In the genomic region with DNA sequence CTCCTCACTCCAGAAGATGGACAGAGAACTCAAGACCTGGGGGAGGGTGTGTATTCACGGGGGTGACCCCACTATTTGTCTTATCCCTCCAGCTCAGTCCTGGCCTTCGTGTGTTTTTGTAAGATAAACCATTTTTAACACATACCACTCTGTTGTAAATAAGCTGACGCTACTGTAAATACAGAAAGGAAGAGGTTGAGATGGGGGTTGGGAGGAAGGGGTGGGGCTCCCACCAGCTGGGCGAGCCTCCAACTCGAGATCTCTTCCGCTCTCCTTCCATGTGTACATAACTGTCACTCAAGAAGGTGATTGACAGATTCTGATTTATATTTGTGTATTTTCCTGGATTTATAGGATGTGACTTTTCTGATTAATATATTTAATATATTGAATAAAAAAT, we compare ENCODE assay signal across 18 mouse cellular contexts. TPM values are rescaled to one million over a fixed set of nuclear protein-coding genes. Genes with fewer than 3 reads are reported as not detected.
DNase-seq lines count a peak whose midpoint lies in the region; ATAC-seq and TF ChIP-seq lines count a peak whose summit lies in the region.
"Had no signal": no experiment of that assay in that cellular context is flagged by ENCODE, and none has a peak within 500 bp of the region (broad histone marks: within the 10 kb centered on the region; RNA-seq: fewer than 3 reads in every experiment).

No protein-coding gene starts in this region.

- H3K36me3 ChIP-seq in lung, postnatal 0 days (ENCODE audit: insufficient read depth, low read length): peaks cover 25% of the 10 kb centered on the region; the same call in 1 of the 2 replicates
- H3K36me3 ChIP-seq: G1E had no signal

- WGBS in lung, postnatal 0 days: 22% methylated on average over 6 of the region's 6 CpGs

- TF ChIP-seq CTCF in lung, postnatal 0 days (IDR thresholded peaks at IDR 0.05): no peak

- no peaks in the 10 kb centered on the region for H3K4me1 ChIP-seq in lung, postnatal 0 days (ENCODE audit: insufficient read depth, low read depth, low read length)
- H3K4me1 ChIP-seq: hindbrain, embryonic 15.5 days had no signal

- peak; percentile 1 for DNase-seq in adrenal gland, adult 2 months
- DNase-seq in adrenal gland, postnatal 10 days: no peak
- DNase-seq in lung, postnatal 0 days (ENCODE audit: low spot score): no peak
- no peak for DNase-seq in lung, postnatal 14 days
- peak; percentile 66 for DNase-seq in R1 (ENCODE audit: low read depth, low spot score)
- no peak for DNase-seq in ovary, postnatal 10 days (ENCODE audit: low spot score)
- no peak for DNase-seq in left cerebral cortex, adult 18-20 months (ENCODE audit: low spot score in 2 of 2)
- DNase-seq: adrenal gland, postnatal 36 days; B cell, adult 2 months; cerebellum, adult 9-10 months; cerebellum, postnatal 25 days; gastrocnemius, postnatal 14 days; heart, postnatal 36 days had no signal

- no peak overlapping the region for H3K9ac ChIP-seq in lung, postnatal 0 days (replicated peaks; ENCODE audit: low read depth)
- H3K9ac ChIP-seq: embryonic facial prominence, embryonic 12.5 days; heart, embryonic 13.5 days; hindbrain, embryonic 15.5 days had no signal

- no peak overlapping the region for H3K4me2 ChIP-seq in lung, postnatal 0 days (replicated peaks; ENCODE audit: low read depth, low read length)
- H3K4me2 ChIP-seq: embryonic facial prominence, embryonic 12.5 days; heart, embryonic 13.5 days; hindbrain, embryonic 15.5 days had no signal

- peak; percentile 30; the same call in 1 of the 2 replicates for ATAC-seq in lung, postnatal 0 days
- ATAC-seq: forebrain, embryonic 16.5 days had no signal

- no peaks in the 10 kb centered on the region for H3K9me3 ChIP-seq in lung, postnatal 0 days (ENCODE audit: low read length)
- H3K9me3 ChIP-seq: embryonic facial prominence, embryonic 12.5 days; heart, embryonic 13.5 days; hindbrain, embryonic 15.5 days had no signal

- no peaks in the 10 kb centered on the region for H3K27me3 ChIP-seq in lung, postnatal 0 days (replicated peaks; ENCODE audit: insufficient read depth, low read length)
- H3K27me3 ChIP-seq: embryonic facial prominence, embryonic 12.5 days; heart, embryonic 13.5 days; hindbrain, embryonic 15.5 days had no signal

- H3K4me3 ChIP-seq in lung, postnatal 0 days (ENCODE audit: low read depth, low read length): no peak overlapping the region
- H3K4me3 ChIP-seq: embryonic facial prominence, embryonic 12.5 days; heart, embryonic 13.5 days; hindbrain, embryonic 15.5 days had no signal

- TF ChIP-seq EP300 in lung, postnatal 0 days (IDR thresholded peaks at IDR 0.05): peak; percentile 80

- H3K27ac ChIP-seq in lung, postnatal 0 days (ENCODE audit: low read length): no peak overlapping the region
- H3K27ac ChIP-seq: embryonic facial prominence, embryonic 12.5 days; heart, embryonic 13.5 days; hindbrain, embryonic 15.5 days had no signal

RNA-seq across cellular contexts. Expression of a gene that starts 9.7 kb away (rescaled TPM):
- total RNA-seq in adrenal gland, adult 2 months (2021): 10 to 100 TPM; 38.6 to 58.8 TPM
- 31.9 and 35.4 TPM in 2 replicates for polyA plus RNA-seq in adrenal gland, adult 2 months (2012; rRNA removed)
- total RNA-seq in adrenal gland, postnatal 10 days (2021): 100 to 1,000 TPM in 1 of 2 experiments, 10 to 100 TPM in 1; 36.6 to 103 TPM
- polyA plus RNA-seq in lung, postnatal 0 days (2015; fragmentation: Nextera tagmentation; extraction: Ambion mirVana): 73.1 and 74.2 TPM in 2 replicates
- 10 to 100 TPM; 45.5 to 53.6 TPM for total RNA-seq in left cerebral cortex, adult 18-20 months (2021)

RNA-seq across cellular contexts. Expression of a gene that starts 18.6 kb away (rescaled TPM):
- under 1 TPM; 0.40 to 0.52 TPM for total RNA-seq in adrenal gland, adult 2 months (2021)
- 1.4 and 2.0 TPM in 2 replicates for polyA plus RNA-seq in adrenal gland, adult 2 months (2012; rRNA removed)
- 1 to 10 TPM; 1.0 to 2.4 TPM for total RNA-seq in adrenal gland, postnatal 10 days (2021)
- 74.9 and 82.4 TPM in 2 replicates for polyA plus RNA-seq in lung, postnatal 0 days (2015; fragmentation: Nextera tagmentation; extraction: Ambion mirVana)
- under 1 TPM; 0.40 to 0.42 TPM for total RNA-seq in left cerebral cortex, adult 18-20 months (2021)
- total RNA-seq: G1E had no signal
- polyA plus RNA-seq: G1E; hindbrain, embryonic 15.5 days had no signal

RNA-seq across cellular contexts. Expression of a gene that starts 20.3 kb away (rescaled TPM):
- total RNA-seq in adrenal gland, adult 2 months (2021): 100 to 1,000 TPM; 560 to 565 TPM
- polyA plus RNA-seq in adrenal gland, adult 2 months (2012; rRNA removed): 162 and 415 TPM in 2 replicates
- 100 to 1,000 TPM in 1 of 2 experiments, 10 to 100 TPM in 1; 95.8 to 589 TPM for total RNA-seq in adrenal gland, postnatal 10 days (2021)
- polyA plus RNA-seq in lung, postnatal 0 days (2015; fragmentation: Nextera tagmentation; extraction: Ambion mirVana): 7.8 and 11.8 TPM in 2 replicates
- 100 to 1,000 TPM; 171 to 181 TPM for total RNA-seq in left cerebral cortex, adult 18-20 months (2021)
- total RNA-seq: G1E had no signal

RNA-seq across cellular contexts. Expression of a gene that starts 50.4 kb away (rescaled TPM):
- total RNA-seq in adrenal gland, adult 2 months (2021): 10 to 100 TPM; 16.4 to 21.0 TPM
- polyA plus RNA-seq in adrenal gland, adult 2 months (2012; rRNA removed): 53.0 and 60.3 TPM in 2 replicates
- 10 to 100 TPM; 16.4 to 24.0 TPM for total RNA-seq in adrenal gland, postnatal 10 days (2021)
- 8.2 and 8.6 TPM in 2 replicates for polyA plus RNA-seq in lung, postnatal 0 days (2015; fragmentation: Nextera tagmentation; extraction: Ambion mirVana)
- 100 to 1,000 TPM in 1 of 2 experiments, 10 to 100 TPM in 1; 77.7 to 111 TPM for total RNA-seq in left cerebral cortex, adult 18-20 months (2021)

Comparison
In these comparisons a context has a peak if more than half of its experiments do, and no peak if none do; other contexts are left out.
1. DNase-seq: peak in adrenal gland, adult 2 months (single experiment) and R1 (single experiment); none in adrenal gland, postnatal 10 days (single experiment), lung, postnatal 0 days (single experiment), lung, postnatal 14 days (single experiment), ovary, postnatal 10 days (single experiment) and left cerebral cortex, adult 18-20 months (0 of 2).